Mouse (Mus musculus) CH12.LX (cell line): ENCODE measurements around the gene Olfr1423.

Experiments used
- CTCF ChIP-seq, 2 experiments: IDR thresholded peaks in 1 of 2; conservative IDR thresholded peaks in 1 of 2; 2 replicates each; pipeline ENCODE4 v1.5.1; 2011 to 2012; ENCODE audit warnings: low read depth in 2 of 2, low read length in 2 of 2, improper control_type of control experiment in 1 of 2, inconsistent platforms in 1 of 2, mild to moderate bottlenecking in 1 of 2, moderate library complexity in 1 of 2
- MEF2A ChIP-seq: IDR thresholded peaks from 2 replicates; pipeline ENCODE4 v1.6.1; 2014; ENCODE audit warnings: low read depth, mild to moderate bottlenecking, inconsistent platforms, low read length, improper control_type of control experiment, borderline replicate concordance
- RCOR1 ChIP-seq: conservative IDR thresholded peaks from 2 replicates; pipeline ENCODE4 v1.6.1; 2012; ENCODE audit warnings: low read depth, mild to moderate bottlenecking, inconsistent platforms, low read length, improper control_type of control experiment
- USF1 ChIP-seq: IDR thresholded peaks from 2 replicates; pipeline ENCODE4 v1.6.1; 2014; ENCODE audit warnings: low read depth, mild to moderate bottlenecking, inconsistent platforms, low read length, improper control_type of control experiment
- ZC3H11A ChIP-seq: IDR thresholded peaks from 2 replicates; pipeline ENCODE4 v1.6.1; 2012; ENCODE audit warnings: low read depth, mild to moderate bottlenecking, inconsistent platforms, low read length, improper control_type of control experiment
- ZNF384 ChIP-seq: IDR thresholded peaks from 2 replicates; pipeline ENCODE4 v1.6.1; 2012; ENCODE audit warnings: low read depth, low read length, improper control_type of control experiment, inconsistent platforms

- TF ChIP-seq ZC3H11A (no peak), RCOR1 (no peak), ZNF384 (no peak), MEF2A (no peak), USF1 (no peak), CTCF (conservative IDR thresholded peaks at IDR 0.05 in 1 of 2, IDR thresholded peaks at IDR 0.05 in 1 of 2; ENCODE audit: low read depth in 2 of 2, low read length in 2 of 2) (no peak)
Measured at GRCm38 (mm10) chr19:12001686-12002085, 39.4 kb downstream of the Olfr1423 start.
